ENCODE assay signal across 1 mouse cellular context in the genomic region with DNA sequence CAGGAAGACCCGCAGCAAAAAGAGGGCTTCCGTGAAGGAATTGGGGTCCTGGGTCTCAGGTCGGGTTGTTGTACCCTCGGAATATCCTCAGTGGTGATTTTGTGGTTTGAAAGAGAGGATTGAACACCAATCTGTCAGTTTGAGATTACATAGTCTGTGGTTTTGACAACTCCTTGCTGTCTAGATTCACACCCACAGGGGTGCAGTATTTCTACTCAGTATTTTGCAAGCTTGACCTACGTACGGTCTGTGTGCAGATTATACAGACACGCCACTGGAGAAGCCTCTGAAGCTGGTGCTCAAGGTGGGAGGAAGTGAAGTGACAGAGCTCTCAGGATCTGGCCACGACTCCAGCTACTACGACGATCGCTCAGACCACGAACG.
TF ChIP-seq lines count a peak whose summit lies in the region.

No protein-coding gene starts in this region.

TF ChIP-seq in MEL, 35 proteins besides CTCF, POLR2A, EP300 and RAD21 (continued from another document):
- TF ChIP-seq NRF1 (IDR thresholded peaks at IDR 0.05; ENCODE audit: insufficient read depth, low read depth, low read length, poor library complexity, severe bottlenecking) = no peak
- no peak for TF ChIP-seq ZNF384 (IDR thresholded peaks at IDR 0.05; ENCODE audit: low read depth, low read length)
- 0 out of 2 replicates have a peak, but pooled peaks have one; percentile 4 for TF ChIP-seq CHD2 (IDR thresholded peaks at IDR 0.05; ENCODE audit: low read length)
- TF ChIP-seq MYC (IDR thresholded peaks at IDR 0.05; ENCODE audit: low read depth, low read length) = no peak; the same call in 1 of the 2 replicates
- peak; percentile 77 for TF ChIP-seq TAL1 (IDR thresholded peaks at IDR 0.05; ENCODE audit: low read length)
- TF ChIP-seq MYB (IDR thresholded peaks at IDR 0.05; ENCODE audit: low read depth, low read length) = no peak
- no peak for TF ChIP-seq E2F4 (IDR thresholded peaks at IDR 0.05; ENCODE audit: borderline replicate concordance, low read depth, low read length)
- peak; percentile 98 for TF ChIP-seq RCOR1 (IDR thresholded peaks at IDR 0.05; ENCODE audit: low read depth, low read length)
- no peak for TF ChIP-seq HCFC1 (IDR thresholded peaks at IDR 0.05; ENCODE audit: low read depth, low read length)
- no peak for TF ChIP-seq MXI1 (IDR thresholded peaks at IDR 0.05; ENCODE audit: low read depth, low read length)
- TF ChIP-seq BHLHE40 (IDR thresholded peaks at IDR 0.05; ENCODE audit: borderline replicate concordance, low read depth, low read length) = no peak
- TF ChIP-seq NELFE (IDR thresholded peaks at IDR 0.05; ENCODE audit: low read depth, low read length) = no peak
- no peak for TF ChIP-seq MEF2A (IDR thresholded peaks at IDR 0.05; ENCODE audit: extremely low read depth, insufficient replicate concordance, low read depth, low read length, poor library complexity, severe bottlenecking)
- TF ChIP-seq ETS1 (IDR thresholded peaks at IDR 0.05; ENCODE audit: low read depth, low read length) = no peak
- no peak for TF ChIP-seq GABPA (IDR thresholded peaks at IDR 0.05; ENCODE audit: low read depth, low read length)
- no peak for TF ChIP-seq UBTF (IDR thresholded peaks at IDR 0.05; ENCODE audit: borderline replicate concordance, insufficient read depth, low read depth, low read length)
- TF ChIP-seq MAZ (IDR thresholded peaks at IDR 0.05; ENCODE audit: low read depth, low read length) = no peak
